Mouse (Mus musculus) ES-Bruce4 (cell line): ENCODE results near the gene Slc25a21. TPM values are rescaled to one million over a fixed set of nuclear protein-coding genes. Genes with fewer than 3 reads are reported as not detected.

Experiments used
- H3K27ac ChIP-seq: 2 replicates; pipeline ENCODE4 v1.5.1; 2012; ENCODE audit warnings: low read length, inconsistent platforms; ENCODE audit not compliant: insufficient read depth
- H3K27me3 ChIP-seq: 2 replicates; pipeline ENCODE4 v1.6.1; 2012; ENCODE audit warnings: mild to moderate bottlenecking, low read length, inconsistent platforms; ENCODE audit not compliant: control insufficient read depth, poor library complexity, insufficient read depth, severe bottlenecking
- H3K36me3 ChIP-seq: 2 replicates; pipeline ENCODE4 v1.6.1; 2012; ENCODE audit warnings: inconsistent platforms, mild to moderate bottlenecking, low read length, moderate library complexity; ENCODE audit not compliant: control insufficient read depth, poor library complexity, insufficient read depth, severe bottlenecking
- H3K4me1 ChIP-seq: one replicate; pipeline ENCODE4 v1.8.1; 2011; ENCODE audit warnings: low read length; ENCODE audit not compliant: control insufficient read depth, insufficient read depth
- H3K4me3 ChIP-seq: 2 replicates; pipeline ENCODE4 v1.5.1; 2011; ENCODE audit warnings: low read depth, mild to moderate bottlenecking, low read length
- H3K9ac ChIP-seq: 2 replicates; pipeline ENCODE4 v1.6.1; 2012; ENCODE audit warnings: low read depth, mild to moderate bottlenecking, inconsistent platforms; ENCODE audit not compliant: poor library complexity, severe bottlenecking
- H3K9me3 ChIP-seq: replicated peaks from 2 replicates; pipeline ENCODE4 v1.6.1; 2012; ENCODE audit warnings: mild to moderate bottlenecking, low read length, inconsistent platforms; ENCODE audit not compliant: control insufficient read depth, poor library complexity, insufficient read depth, severe bottlenecking
- CTCF ChIP-seq: IDR thresholded peaks from one replicate; pipeline ENCODE4 v1.8.1; 2011; ENCODE audit warnings: low read depth, low read length
- EP300 ChIP-seq: IDR thresholded peaks from 2 replicates; pipeline ENCODE4 v1.6.1; 2011; ENCODE audit warnings: low read depth, low read length; ENCODE audit not compliant: insufficient read depth
- POLR2A ChIP-seq: IDR thresholded peaks from one replicate; pipeline ENCODE4 v1.8.1; 2011; ENCODE audit warnings: low read length; ENCODE audit not compliant: insufficient read depth
- polyA plus RNA-seq: library from polyadenylated mRNA; stranded (reverse); fragments of >200 nt; gene quantifications from 2 replicates; pipeline ENCODE4 v1.2.4, GENCODE M21; 2011; ENCODE audit warnings: low read depth; ENCODE audit not compliant: missing spikeins, insufficient read depth, insufficient read length

Gene Slc25a21
- polyA plus RNA-seq, 1 experiment = not detected

GRCm38 (mm10) chr12:56975256-56975655 is 222.0 kb downstream of the Slc25a21 start:
- H3K4me3 ChIP-seq = no peak overlapping the region
- no peak for TF ChIP-seq POLR2A
- no peak for TF ChIP-seq EP300
- H3K27me3 ChIP-seq = no peaks in the 10 kb centered on the region
- H3K27ac ChIP-seq = no peak overlapping the region
- no peaks in the 10 kb centered on the region for H3K9me3 ChIP-seq
- H3K4me1 ChIP-seq = no peaks in the 10 kb centered on the region
- no peaks in the 10 kb centered on the region for H3K36me3 ChIP-seq
- no peak overlapping the region for H3K9ac ChIP-seq

GRCm38 (mm10) chr12:56963236-56963635 is 234.0 kb downstream of the Slc25a21 start:
- no peak overlapping the region for H3K4me3 ChIP-seq
- no peak overlapping the region for H3K9ac ChIP-seq
- peaks cover 1% of the 10 kb centered on the region for H3K4me1 ChIP-seq
- H3K36me3 ChIP-seq = no peaks in the 10 kb centered on the region
- no peaks in the 10 kb centered on the region; the same call in 1 of the 2 replicates for H3K9me3 ChIP-seq
- H3K27ac ChIP-seq = no peak overlapping the region
- TF ChIP-seq CTCF (no peak), POLR2A (no peak), EP300 (no peak)
- H3K27me3 ChIP-seq = no peaks in the 10 kb centered on the region

- Histone ChIP-seq H3K27ac (no peak overlapping the region), H3K27me3 (no peaks in the 10 kb centered on the region), H3K4me1 (peaks cover 1% of the 10 kb centered on the region), H3K36me3 (no peaks in the 10 kb centered on the region), H3K9ac (no peak overlapping the region), H3K4me3 (no peak overlapping the region), H3K9me3 (no peaks in the 10 kb centered on the region)
- no peak for TF ChIP-seq POLR2A
- TF ChIP-seq CTCF = no peak
- TF ChIP-seq EP300 = no peak
Measured at GRCm38 (mm10) chr12:56959230-56960051, 237.8 kb downstream of the Slc25a21 start.

GRCm38 (mm10) chr12:56958244-56958643 is 239.0 kb downstream of the Slc25a21 start:
- Histone ChIP-seq H3K27me3 (no peaks in the 10 kb centered on the region), H3K4me3 (no peak overlapping the region), H3K36me3 (no peaks in the 10 kb centered on the region), H3K9me3 (no peaks in the 10 kb centered on the region), H3K9ac (no peak overlapping the region), H3K27ac (no peak overlapping the region), H3K4me1 (peaks cover 1% of the 10 kb centered on the region)
- TF ChIP-seq CTCF (no peak), EP300 (no peak), POLR2A (no peak)

- Histone ChIP-seq H3K36me3 (no peaks in the 10 kb centered on the region), H3K4me3 (no peak overlapping the region), H3K27ac (no peak overlapping the region), H3K9ac (no peak overlapping the region), H3K4me1 (no peaks in the 10 kb centered on the region), H3K9me3 (no peaks in the 10 kb centered on the region), H3K27me3 (no peaks in the 10 kb centered on the region)
- TF ChIP-seq CTCF = no peak
- TF ChIP-seq EP300 = no peak
- TF ChIP-seq POLR2A = no peak
Measured at GRCm38 (mm10) chr12:56951749-56952657, 245.3 kb downstream of the Slc25a21 start.
